Mouse (Mus musculus): Measurements from ENCODE around the gene Wars.

Gene Wars

GRCm38 (mm10) chr12:108829636-108830035 is 64.3 kb downstream of the Wars start:
- intact Hi-C loops (cut with DNase I): loop anchor here (5.0 kb wide), 1 partner anchor 37 kb away; the partner anchor contains the start of gene Yy1

DNA sequence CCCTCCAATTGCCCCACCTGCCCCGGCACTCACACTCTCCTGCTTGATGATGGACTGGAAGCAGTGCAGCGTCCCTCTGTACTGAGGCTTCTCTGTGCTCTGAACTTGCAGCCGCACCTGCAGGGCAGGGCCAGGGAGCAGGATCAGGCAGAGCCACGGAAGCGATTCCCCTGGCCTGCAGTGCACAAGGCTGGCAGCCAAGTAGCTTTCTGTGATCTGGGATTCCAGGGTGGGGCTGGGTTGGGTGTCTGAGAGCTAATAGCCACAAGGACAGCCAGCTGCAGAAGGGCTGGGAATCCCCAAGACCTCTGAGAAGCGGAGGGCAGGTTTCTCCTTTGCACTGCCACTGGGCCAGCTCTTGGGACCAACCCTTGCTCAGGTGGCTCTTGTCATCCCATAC is 66.3 kb downstream of the Wars start:
- intact Hi-C loops (cut with DNase I): no loop called here

- intact Hi-C loops (cut with DNase I): no loop called here
Observed at GRCm38 (mm10) chr12:108826958-108827535, 66.9 kb downstream of the Wars start.

- intact Hi-C loops (cut with DNase I): no loop called here
Observed at GRCm38 (mm10) chr12:108826282-108826957, 67.6 kb downstream of the Wars start.

DNA sequence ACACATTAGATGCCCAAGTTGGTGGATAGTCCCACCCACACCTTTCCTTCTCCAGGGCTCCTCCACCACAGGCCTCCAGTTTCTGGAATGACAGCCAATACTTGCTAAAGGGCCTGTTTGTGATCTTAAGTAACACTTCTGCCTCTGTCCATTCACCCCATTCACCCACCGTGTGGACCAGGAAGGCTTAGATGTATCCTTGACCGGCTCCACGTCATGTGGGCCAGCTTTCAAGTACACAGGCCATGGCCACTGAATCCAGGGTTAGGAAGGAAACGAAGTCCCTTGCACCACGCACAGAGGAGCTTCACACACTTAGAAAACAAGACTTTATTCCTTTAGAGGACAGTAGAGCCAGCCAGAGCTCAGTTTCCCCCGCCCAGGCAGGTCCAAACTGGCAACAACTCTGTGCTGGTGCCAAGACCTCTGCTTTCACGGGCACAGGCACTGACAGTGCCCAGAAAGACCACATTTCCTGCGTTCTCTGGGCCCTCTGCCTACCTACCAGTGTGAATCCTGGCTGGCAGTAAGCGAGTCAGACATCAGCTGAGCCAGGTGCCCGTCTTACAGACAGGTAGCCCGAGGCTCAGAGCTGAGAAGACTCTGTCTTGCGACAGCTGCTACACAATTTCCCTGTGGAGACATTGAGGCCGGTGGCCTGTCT is 68.3 kb downstream of the Wars start:
- intact Hi-C loops (cut with DNase I): no loop called here

- intact Hi-C loops (cut with DNase I): no loop called here
Observed at GRCm38 (mm10) chr12:108824225-108824874, 69.6 kb downstream of the Wars start.

DNA sequence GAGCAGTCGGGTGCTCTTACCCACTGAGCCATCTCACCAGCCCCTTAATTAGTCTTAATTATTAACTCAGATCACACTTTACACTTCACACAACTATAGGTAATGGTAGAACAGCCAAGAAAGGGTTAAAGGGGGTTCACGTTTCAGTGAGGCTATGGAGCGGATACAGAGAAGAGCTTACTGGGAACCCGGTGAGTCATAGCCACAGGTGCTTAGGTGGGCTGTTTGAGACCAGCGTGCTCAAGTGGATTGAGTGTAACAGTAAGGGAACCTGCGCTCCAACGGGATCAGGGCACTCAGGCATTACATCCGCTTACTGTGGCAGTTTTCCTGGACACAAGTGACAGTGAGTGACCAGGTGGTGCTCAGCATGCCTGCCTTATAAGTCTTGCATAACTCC is 70.9 kb downstream of the Wars start:
- intact Hi-C loops (cut with DNase I): no loop called here

DNA sequence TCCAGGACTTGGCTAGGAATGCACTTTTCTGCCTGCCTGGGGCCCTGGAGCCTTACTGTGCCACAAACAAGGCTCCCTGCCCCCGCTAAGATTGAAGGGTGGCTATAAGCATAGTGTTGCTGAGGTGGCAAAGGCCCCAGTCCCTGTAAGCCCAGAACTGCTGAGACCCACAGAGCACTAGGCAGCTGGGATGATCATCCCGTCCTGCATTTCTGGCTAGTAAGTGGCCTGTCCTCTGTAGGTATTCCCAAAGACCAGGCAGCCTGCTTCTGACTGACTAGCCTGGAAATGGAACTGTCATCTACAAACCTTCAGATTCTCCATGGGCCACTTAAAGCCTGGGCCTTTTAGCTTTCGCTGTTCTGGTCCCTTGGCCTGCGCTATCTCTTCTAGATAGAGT is 73.5 kb downstream of the Wars start:
- intact Hi-C loops (cut with DNase I): no loop called here

DNA sequence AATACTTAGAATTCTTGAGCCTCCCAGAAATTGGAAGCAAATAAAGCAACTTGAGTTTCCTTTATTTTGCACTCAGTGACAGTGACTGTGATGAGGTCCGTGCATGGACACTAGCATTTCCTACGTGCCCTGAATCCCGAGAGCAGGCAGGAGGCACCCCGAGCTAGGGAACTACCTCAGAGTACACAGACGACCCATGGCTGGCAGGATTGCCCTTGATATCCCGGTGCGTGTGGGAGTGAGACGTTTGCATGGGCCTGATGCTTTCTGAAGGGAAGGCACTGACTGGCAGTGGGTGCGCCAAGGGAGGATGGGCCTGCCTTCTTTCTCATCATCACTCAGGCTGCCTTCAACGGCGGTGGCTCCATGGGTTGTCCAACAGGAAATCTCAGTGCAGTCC is 77.4 kb downstream of the Wars start:
- intact Hi-C loops (cut with DNase I): no loop called here

DNA sequence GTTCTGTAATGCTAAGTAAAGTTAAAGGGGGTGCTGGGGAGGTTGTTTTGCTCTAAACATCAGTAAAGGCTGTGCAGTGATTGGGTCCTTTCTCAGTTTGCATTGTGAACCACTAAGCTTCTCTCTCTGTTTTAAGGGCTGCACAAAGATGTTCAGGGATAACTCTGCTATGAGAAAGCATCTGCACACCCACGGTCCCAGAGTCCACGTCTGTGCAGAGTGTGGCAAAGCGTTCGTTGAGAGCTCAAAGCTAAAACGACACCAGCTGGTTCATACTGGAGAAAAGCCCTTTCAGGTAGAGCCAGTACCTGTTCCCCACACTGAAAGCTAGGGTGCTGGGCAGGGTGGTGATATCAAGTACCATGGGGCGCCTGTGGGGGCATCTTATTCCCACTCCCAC is 79.5 kb downstream of the Wars start:
- intact Hi-C loops (cut with DNase I): no loop called here

DNA sequence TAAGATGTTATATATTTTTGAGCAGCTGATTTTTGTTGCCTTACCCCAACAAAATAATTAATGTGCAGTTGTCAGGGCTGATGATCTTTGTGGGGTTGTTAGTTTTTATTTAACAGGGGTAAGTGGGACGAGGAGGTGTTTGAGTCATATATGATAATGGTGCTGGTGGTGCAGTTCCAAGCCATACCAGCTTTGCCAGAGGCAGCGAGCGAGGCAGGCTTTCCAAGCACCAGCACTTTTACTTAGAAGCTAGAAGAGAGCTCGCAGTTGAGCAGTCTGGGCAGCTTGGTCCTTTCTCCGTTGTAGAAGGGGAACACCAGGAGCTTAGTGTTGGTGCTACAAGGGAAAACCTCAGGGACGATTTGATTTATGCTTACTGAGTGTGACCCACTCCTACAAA is 81.5 kb downstream of the Wars start:
- intact Hi-C loops (cut with DNase I): no loop called here

DNA sequence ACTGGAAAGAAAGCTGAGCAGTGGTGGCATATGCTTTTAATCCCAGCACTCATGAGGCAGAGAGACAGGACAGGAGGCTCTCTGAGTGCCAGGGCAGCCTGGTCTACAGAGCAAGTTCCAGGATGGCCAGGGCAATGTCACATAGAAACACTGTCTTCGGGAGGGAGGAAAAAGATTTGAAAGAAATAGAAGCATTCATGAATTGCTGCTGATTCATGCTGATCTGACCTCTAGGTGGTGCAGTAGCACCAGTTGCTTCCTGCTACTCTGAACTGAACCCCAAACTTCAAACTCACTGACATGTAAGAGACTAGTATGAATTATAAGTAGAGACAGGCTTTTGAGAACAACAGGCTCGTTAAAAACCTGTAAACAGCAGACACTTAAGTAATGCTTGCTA is 82.8 kb downstream of the Wars start:
- intact Hi-C loops (cut with DNase I): loop anchor here (2.0 kb wide), 1 partner anchor 84 kb away; the partner anchor contains the start of gene Wars

- intact Hi-C loops (cut with DNase I): loop anchor here (2.0 kb wide), 1 partner anchor 84 kb away; the partner anchor contains the start of gene Wars
Observed at GRCm38 (mm10) chr12:108810309-108810708, 83.7 kb downstream of the Wars start.

Small RNA genes within 50 kb of the gene (microRNA-seq; reads per million reads assigned to microRNA genes)
- gene Mir345: 19.2 to 55.5 reads per million in 2 experiments

All from adrenal gland (tissue).